16 mouse cellular contexts compared by ENCODE assay signal in genomic region chr6:42397041-42397657, GRCm38 (mm10). TPM values are rescaled to one million over a fixed set of nuclear protein-coding genes. Genes with fewer than 3 reads are reported as not detected.
A peak's percentile ranks its signal among the peaks of the same experiment; 100 is the strongest.
DNase-seq lines count a peak whose midpoint lies in the region; ATAC-seq and TF ChIP-seq lines count a peak whose summit lies in the region.
"Had no signal": no experiment of that assay in that cellular context is flagged by ENCODE, and none has a peak within 500 bp of the region (broad histone marks: within the 10 kb centered on the region; RNA-seq: fewer than 3 reads in every experiment).

No protein-coding gene starts in this region.

- no peak for TF ChIP-seq CTCF in heart, postnatal 0 days (IDR thresholded peaks at IDR 0.05; ENCODE audit: low read depth)

- ATAC-seq in heart, postnatal 0 days (ENCODE audit: insufficient read depth, low read depth): no peak; the same call in 1 of the 2 replicates
- peak; percentile 34 for ATAC-seq in monocyte, adult 5-6 weeks (replicated peaks; ENCODE audit: insufficient number of reproducible peaks, low FRiP score, low TSS enrichment, poor library complexity, severe bottlenecking)
- ATAC-seq in megakaryocyte-erythroid progenitor cell, adult 5-6 weeks (replicated peaks; ENCODE audit: low FRiP score, low TSS enrichment, poor library complexity, severe bottlenecking): no peak
- no peak for ATAC-seq in intestine, embryonic 15.5 days

- H3K36me3 ChIP-seq in heart, postnatal 0 days (replicated peaks; ENCODE audit: control insufficient read depth, insufficient read depth, low read length): no peaks in the 10 kb centered on the region
- no peaks in the 10 kb centered on the region for H3K36me3 ChIP-seq in intestine, embryonic 15.5 days
- H3K36me3 ChIP-seq: forebrain, embryonic 12.5 days; midbrain, embryonic 12.5 days had no signal

- H3K9me3 ChIP-seq in heart, postnatal 0 days (replicated peaks; ENCODE audit: control insufficient read depth, low read length): no peaks in the 10 kb centered on the region
- no peaks in the 10 kb centered on the region for H3K9me3 ChIP-seq in intestine, embryonic 15.5 days
- H3K9me3 ChIP-seq: forebrain, embryonic 12.5 days; midbrain, embryonic 12.5 days had no signal

- peak overlapping the region; percentile 25; the same call in 1 of the 2 replicates for H3K27ac ChIP-seq in heart, postnatal 0 days (ENCODE audit: low read depth)
- no peak overlapping the region for H3K27ac ChIP-seq in intestine, embryonic 15.5 days
- H3K27ac ChIP-seq: forebrain, embryonic 12.5 days; kidney, postnatal 0 days; midbrain, embryonic 12.5 days had no signal

- H3K9ac ChIP-seq in heart, postnatal 0 days (replicated peaks; ENCODE audit: low read depth, low read length): no peak overlapping the region
- no peak overlapping the region for H3K9ac ChIP-seq in intestine, embryonic 15.5 days
- H3K9ac ChIP-seq: forebrain, embryonic 12.5 days; midbrain, embryonic 12.5 days had no signal

- WGBS in heart, postnatal 0 days: 57% methylated on average over 3 of the region's 3 CpGs
- 68% methylated on average over 3 of the region's 3 CpGs for WGBS in intestine, embryonic 15.5 days

- no peaks in the 10 kb centered on the region for H3K27me3 ChIP-seq in heart, postnatal 0 days (ENCODE audit: control insufficient read depth, insufficient read depth, low read length)
- no peaks in the 10 kb centered on the region for H3K27me3 ChIP-seq in intestine, embryonic 15.5 days (replicated peaks)
- H3K27me3 ChIP-seq: forebrain, embryonic 12.5 days; midbrain, embryonic 12.5 days had no signal

- H3K4me1 ChIP-seq in heart, postnatal 0 days (ENCODE audit: control insufficient read depth, insufficient read depth): no peaks in the 10 kb centered on the region
- peaks cover 6% of the 10 kb centered on the region; the same call in 1 of the 2 replicates for H3K4me1 ChIP-seq in intestine, embryonic 15.5 days (replicated peaks)
- H3K4me1 ChIP-seq: forebrain, embryonic 12.5 days; midbrain, embryonic 12.5 days had no signal

- no peak for DNase-seq in heart, postnatal 0 days (ENCODE audit: low spot score)
- DNase-seq in heart, adult 8-10 months (ENCODE audit: low spot score): no peak
- peak; percentile 40 to 54 for DNase-seq in B cell, adult 2 months
- peak; percentile 64 for DNase-seq in adrenal gland, postnatal 10 days
- no peak for DNase-seq in T-cell, adult 2 months (ENCODE audit: low spot score)
- DNase-seq: right cerebral cortex, postnatal 4 days; thymus, postnatal 14 days had no signal

- no peak overlapping the region for H3K4me2 ChIP-seq in heart, postnatal 0 days (ENCODE audit: low read depth, low read length)
- no peak overlapping the region for H3K4me2 ChIP-seq in intestine, embryonic 15.5 days (replicated peaks)
- H3K4me2 ChIP-seq: forebrain, embryonic 12.5 days; midbrain, embryonic 12.5 days had no signal

- TF ChIP-seq EP300 in heart, postnatal 0 days (IDR thresholded peaks at IDR 0.05; ENCODE audit: low read depth): no peak

- H3K4me3 ChIP-seq in heart, postnatal 0 days (ENCODE audit: low read depth, low read length): no peak overlapping the region
- H3K4me3 ChIP-seq in intestine, embryonic 15.5 days (replicated peaks): no peak overlapping the region
- H3K4me3 ChIP-seq: forebrain, embryonic 12.5 days; midbrain, embryonic 12.5 days had no signal

RNA-seq across cellular contexts. Expression of gene Tas2r143, which starts 2.9 kb away (rescaled TPM):
- not detected in 2 replicates for total RNA-seq in heart, postnatal 0 days (2014; rRNA removed; ENCODE audit: low replicate concordance)
- not detected in 2 replicates for polyA plus RNA-seq in heart, postnatal 0 days (2015; fragmentation: Nextera tagmentation; extraction: Ambion mirVana)
- total RNA-seq in heart, adult 8-10 months (2022): not detected
- 1 to 10 TPM; 1.0 to 1.9 TPM for total RNA-seq in adrenal gland, postnatal 10 days (2021)
- total RNA-seq in monocyte, adult 5-6 weeks (2017): 2.9 to 4.2 TPM in 2 of 3 replicates, not detected in the other
- 1.3 TPM in 1 of 2 replicates, not detected in the other for total RNA-seq in megakaryocyte-erythroid progenitor cell, adult 5-6 weeks (2014; fragmentation: Nextera tagmentation)
- total RNA-seq in megakaryocyte-erythroid progenitor cell, adult 5-6 weeks (2017): not detected in 2 replicates
- not detected in 2 replicates for polyA plus RNA-seq in intestine, embryonic 15.5 days (2015; fragmentation: Nextera tagmentation; extraction: Ambion mirVana)
- polyA plus RNA-seq: forebrain, embryonic 12.5 days; kidney, postnatal 0 days; midbrain, embryonic 12.5 days; neural tube, embryonic 14.5 days had no signal

RNA-seq across cellular contexts. Expression of gene Tas2r135, which starts 8.1 kb away (rescaled TPM):
- not detected in 2 replicates for total RNA-seq in heart, postnatal 0 days (2014; rRNA removed; ENCODE audit: low replicate concordance)
- not detected in 2 replicates for polyA plus RNA-seq in heart, postnatal 0 days (2015; fragmentation: Nextera tagmentation; extraction: Ambion mirVana)
- under 1 TPM in 1 of 4 experiments, not detected in 3; 0.25 TPM for total RNA-seq in heart, adult 8-10 months (2022)
- 1 to 10 TPM in 1 of 2 experiments, under 1 TPM in 1; 0.99 to 2.0 TPM for total RNA-seq in adrenal gland, postnatal 10 days (2021)
- total RNA-seq in monocyte, adult 5-6 weeks (2017): 1.6 TPM in 1 of 3 replicates, not detected in the others
- not detected in 2 replicates for total RNA-seq in megakaryocyte-erythroid progenitor cell, adult 5-6 weeks (2014; fragmentation: Nextera tagmentation)
- total RNA-seq in megakaryocyte-erythroid progenitor cell, adult 5-6 weeks (2017): not detected in 2 replicates
- not detected in 2 replicates for polyA plus RNA-seq in intestine, embryonic 15.5 days (2015; fragmentation: Nextera tagmentation; extraction: Ambion mirVana)
- total RNA-seq: gastrocnemius, postnatal 14 days had no signal
- polyA plus RNA-seq: forebrain, embryonic 12.5 days; kidney, postnatal 0 days; midbrain, embryonic 12.5 days; neural tube, embryonic 14.5 days had no signal

RNA-seq across cellular contexts. Expression of gene Epha1, which starts 24.1 kb away (rescaled TPM):
- total RNA-seq in heart, postnatal 0 days (2014; rRNA removed; ENCODE audit: low replicate concordance): 0.35 TPM in 1 of 2 replicates, not detected in the other
- polyA plus RNA-seq in heart, postnatal 0 days (2015; fragmentation: Nextera tagmentation; extraction: Ambion mirVana): 0.33 and 0.48 TPM in 2 replicates
- under 1 TPM; 0.19 to 0.37 (median 0.27) TPM for total RNA-seq in heart, adult 8-10 months (2022)
- 1 to 10 TPM; 2.8 to 8.6 TPM for total RNA-seq in adrenal gland, postnatal 10 days (2021)
- 0.29 to 0.43 TPM in 2 of 3 replicates, not detected in the other for total RNA-seq in monocyte, adult 5-6 weeks (2017)
- total RNA-seq in megakaryocyte-erythroid progenitor cell, adult 5-6 weeks (2014; fragmentation: Nextera tagmentation): not detected in 2 replicates
- not detected in 2 replicates for total RNA-seq in megakaryocyte-erythroid progenitor cell, adult 5-6 weeks (2017)
- 7.6 TPM in 2 replicates for polyA plus RNA-seq in intestine, embryonic 15.5 days (2015; fragmentation: Nextera tagmentation; extraction: Ambion mirVana)

RNA-seq across cellular contexts. Expression of gene Tas2r126, which starts 37.2 kb away (rescaled TPM):
- total RNA-seq in heart, postnatal 0 days (2014; rRNA removed; ENCODE audit: low replicate concordance): not detected in 2 replicates
- polyA plus RNA-seq in heart, postnatal 0 days (2015; fragmentation: Nextera tagmentation; extraction: Ambion mirVana): not detected in 2 replicates
- total RNA-seq in heart, adult 8-10 months (2022): not detected
- total RNA-seq in adrenal gland, postnatal 10 days (2021): 1 to 10 TPM in 1 of 2 experiments, under 1 TPM in 1; 0.48 to 1.3 TPM
- 1.1 TPM in 1 of 3 replicates, not detected in the others for total RNA-seq in monocyte, adult 5-6 weeks (2017)
- not detected in 2 replicates for total RNA-seq in megakaryocyte-erythroid progenitor cell, adult 5-6 weeks (2014; fragmentation: Nextera tagmentation)
- total RNA-seq in megakaryocyte-erythroid progenitor cell, adult 5-6 weeks (2017): not detected in 2 replicates
- not detected in 2 replicates for polyA plus RNA-seq in intestine, embryonic 15.5 days (2015; fragmentation: Nextera tagmentation; extraction: Ambion mirVana)
- total RNA-seq: gastrocnemius, postnatal 14 days had no signal
- polyA plus RNA-seq: forebrain, embryonic 12.5 days; kidney, postnatal 0 days; limb, embryonic 14.5 days; midbrain, embryonic 12.5 days; neural tube, embryonic 14.5 days had no signal

RNA-seq across cellular contexts. Expression of gene Zyx, which starts 47.7 kb away (rescaled TPM):
- total RNA-seq in heart, postnatal 0 days (2014; rRNA removed; ENCODE audit: low replicate concordance): 96.2 and 140 TPM in 2 replicates
- 86.4 and 89.9 TPM in 2 replicates for polyA plus RNA-seq in heart, postnatal 0 days (2015; fragmentation: Nextera tagmentation; extraction: Ambion mirVana)
- 10 to 100 TPM; 39.3 to 47.4 (median 44.6) TPM for total RNA-seq in heart, adult 8-10 months (2022)
- total RNA-seq in adrenal gland, postnatal 10 days (2021): 100 to 1,000 TPM in 1 of 2 experiments, 10 to 100 TPM in 1; 73.1 to 112 TPM
- total RNA-seq in monocyte, adult 5-6 weeks (2017): 102 to 184 TPM (median 117 TPM) in 3 replicates
- 43.6 and 51.9 TPM in 2 replicates for total RNA-seq in megakaryocyte-erythroid progenitor cell, adult 5-6 weeks (2014; fragmentation: Nextera tagmentation)
- 8.7 and 15.9 TPM in 2 replicates for total RNA-seq in megakaryocyte-erythroid progenitor cell, adult 5-6 weeks (2017)
- 82.7 and 83.4 TPM in 2 replicates for polyA plus RNA-seq in intestine, embryonic 15.5 days (2015; fragmentation: Nextera tagmentation; extraction: Ambion mirVana)

Comparison
In these comparisons a context has a peak if more than half of its experiments do, and no peak if none do; other contexts are left out.
1. DNase-seq: peak in B cell, adult 2 months (2 of 2) and adrenal gland, postnatal 10 days (single experiment); none in heart, postnatal 0 days (single experiment), heart, adult 8-10 months (single experiment) and T-cell, adult 2 months (single experiment).